Mouse (Mus musculus): ENCODE results near the gene Tns3.

- TF ChIP-seq CTCF (IDR thresholded peaks at IDR 0.05; ENCODE audit: low read depth, low read length) (no peak), POLR2AphosphoS5 (IDR thresholded peaks at IDR 0.05; ENCODE audit: insufficient replicate concordance, low read depth, low read length) (no peak)
Measured at GRCm38 (mm10) chr11:8625451-8625850, 38.9 kb downstream of the Tns3 start.

All from G1E (cell line).